ENCODE assay signal across 11 mouse cellular contexts in genomic region chr14:73501721-73502120, GRCm38 (mm10). TPM values are rescaled to one million over a fixed set of nuclear protein-coding genes. Genes with fewer than 3 reads are reported as not detected.
DNase-seq lines count a peak whose midpoint lies in the region; ATAC-seq and TF ChIP-seq lines count a peak whose summit lies in the region.
"Had no signal": no experiment of that assay in that cellular context is flagged by ENCODE, and none has a peak within 500 bp of the region (broad histone marks: within the 10 kb centered on the region; RNA-seq: fewer than 3 reads in every experiment).

No protein-coding gene starts in this region.

- no peaks in the 10 kb centered on the region for H3K27me3 ChIP-seq in heart, embryonic 14.5 days (ENCODE audit: control insufficient read depth, insufficient read depth, low read length)
- no peaks in the 10 kb centered on the region for H3K27me3 ChIP-seq in heart, embryonic 11.5 days (ENCODE audit: control insufficient read depth, insufficient read depth, low read length)
- H3K27me3 ChIP-seq in midbrain, embryonic 13.5 days = 0 out of 2 replicates have a peak, but pooled peaks cover 3% of the 10 kb centered on the region
- no peaks in the 10 kb centered on the region for H3K27me3 ChIP-seq in midbrain, embryonic 11.5 days (ENCODE audit: control insufficient read depth, insufficient read depth, low read length)
- H3K27me3 ChIP-seq in intestine, embryonic 16.5 days (replicated peaks; ENCODE audit: control insufficient read depth, insufficient read depth, low read length) = no peaks in the 10 kb centered on the region
- no peaks in the 10 kb centered on the region for H3K27me3 ChIP-seq in midbrain, postnatal 0 days (ENCODE audit: insufficient read depth, low read length)
- H3K27me3 ChIP-seq: neural tube, embryonic 12.5 days had no signal

- DNase-seq in midbrain, embryonic 11.5 days (ENCODE audit: low spot score, missing footprints) = no peak
- DNase-seq in midbrain, postnatal 0 days (ENCODE audit: low spot score) = peak; percentile 53
- DNase-seq: adrenal gland, postnatal 36 days; cerebellum, adult 11 months; right cerebral cortex, postnatal 14 days had no signal

- no peak overlapping the region for H3K4me2 ChIP-seq in heart, embryonic 14.5 days (ENCODE audit: low read length)
- no peak overlapping the region for H3K4me2 ChIP-seq in heart, embryonic 11.5 days
- H3K4me2 ChIP-seq in midbrain, embryonic 13.5 days (replicated peaks) = no peak overlapping the region
- H3K4me2 ChIP-seq in midbrain, embryonic 11.5 days = no peak overlapping the region
- no peak overlapping the region for H3K4me2 ChIP-seq in intestine, embryonic 16.5 days (ENCODE audit: low read depth, low read length)
- H3K4me2 ChIP-seq in midbrain, postnatal 0 days (ENCODE audit: low read depth, low read length, poor library complexity, severe bottlenecking) = no peak overlapping the region
- H3K4me2 ChIP-seq: neural tube, embryonic 12.5 days had no signal

- 58% methylated on average over 6 of the region's 6 CpGs for WGBS in heart, embryonic 14.5 days
- whole genome bisulfite sequencing in heart, embryonic 11.5 days (ENCODE audit: insufficient replicate concordance) = 58% methylated on average over 6 of the region's 6 CpGs
- WGBS in midbrain, embryonic 13.5 days = 76% methylated on average over 6 of the region's 6 CpGs
- WGBS in midbrain, embryonic 11.5 days = 73% methylated on average over 6 of the region's 6 CpGs
- 41% methylated on average over 6 of the region's 6 CpGs for WGBS in intestine, embryonic 16.5 days
- WGBS in midbrain, postnatal 0 days = 65% methylated on average over 6 of the region's 6 CpGs

- H3K4me1 ChIP-seq in heart, embryonic 14.5 days (ENCODE audit: control insufficient read depth in 2 of 2, insufficient read depth in 2 of 2, low read length in 2 of 2) = peaks cover 12% of the 10 kb centered on the region in 2 experiments
- 0 out of 2 replicates have a peak, but pooled peaks cover 6% of the 10 kb centered on the region for H3K4me1 ChIP-seq in heart, embryonic 11.5 days (ENCODE audit: control insufficient read depth, insufficient read depth, low read length)
- peaks cover 13% of the 10 kb centered on the region for H3K4me1 ChIP-seq in midbrain, embryonic 13.5 days (replicated peaks)
- no peaks in the 10 kb centered on the region for H3K4me1 ChIP-seq in midbrain, embryonic 11.5 days (ENCODE audit: control insufficient read depth, insufficient read depth, low read length)
- peaks cover 15% of the 10 kb centered on the region for H3K4me1 ChIP-seq in intestine, embryonic 16.5 days (ENCODE audit: control insufficient read depth, insufficient read depth, low read length)
- H3K4me1 ChIP-seq in midbrain, postnatal 0 days (ENCODE audit: insufficient read depth, low read length) = 0 out of 2 replicates have a peak, but pooled peaks cover 2% of the 10 kb centered on the region

- peak overlapping the region; percentile 30 to 57; a peak in 3 of 4 replicates for H3K27ac ChIP-seq in heart, embryonic 14.5 days (replicated peaks in 1 of 2; ENCODE audit: control insufficient read depth in 1 of 2, insufficient read depth in 1 of 2, low read depth in 2 of 2, low read length in 2 of 2)
- no peak overlapping the region for H3K27ac ChIP-seq in heart, embryonic 11.5 days (ENCODE audit: low read depth, low read length)
- peak overlapping the region; percentile 49; the same call in 1 of the 2 replicates for H3K27ac ChIP-seq in midbrain, embryonic 13.5 days
- H3K27ac ChIP-seq in midbrain, embryonic 11.5 days (ENCODE audit: low read depth, low read length) = no peak overlapping the region
- no peak overlapping the region for H3K27ac ChIP-seq in intestine, embryonic 16.5 days (ENCODE audit: low read length)
- peak overlapping the region; percentile 32; the same call in 1 of the 2 replicates for H3K27ac ChIP-seq in midbrain, postnatal 0 days (ENCODE audit: low read depth, low read length)
- H3K27ac ChIP-seq: neural tube, embryonic 12.5 days had no signal

- no peak for TF ChIP-seq CTCF in midbrain, postnatal 0 days (IDR thresholded peaks at IDR 0.05)

- no peak for ATAC-seq in heart, embryonic 14.5 days (ENCODE audit: insufficient number of reproducible peaks, insufficient read depth, low FRiP score, low read depth)
- no peak for ATAC-seq in heart, embryonic 11.5 days (replicated peaks; ENCODE audit: insufficient number of reproducible peaks, low FRiP score, low TSS enrichment)
- ATAC-seq in midbrain, embryonic 13.5 days = no peak
- no peak for ATAC-seq in midbrain, embryonic 11.5 days (ENCODE audit: low FRiP score)
- ATAC-seq in intestine, embryonic 16.5 days = peak; percentile 15; the same call in 1 of the 2 replicates
- no peak for ATAC-seq in midbrain, postnatal 0 days (ENCODE audit: low FRiP score)
- no peak for ATAC-seq in frontal cortex, adult (ENCODE audit: low TSS enrichment)

- no peaks in the 10 kb centered on the region for H3K36me3 ChIP-seq in heart, embryonic 14.5 days (ENCODE audit: control insufficient read depth, insufficient read depth, low read length)
- H3K36me3 ChIP-seq in heart, embryonic 11.5 days (ENCODE audit: control insufficient read depth, insufficient read depth, low read length) = no peaks in the 10 kb centered on the region
- H3K36me3 ChIP-seq in midbrain, embryonic 13.5 days = no peaks in the 10 kb centered on the region
- H3K36me3 ChIP-seq in midbrain, embryonic 11.5 days (ENCODE audit: control insufficient read depth, insufficient read depth, low read length) = no peaks in the 10 kb centered on the region
- H3K36me3 ChIP-seq in intestine, embryonic 16.5 days (ENCODE audit: control insufficient read depth, insufficient read depth, low read length) = no peaks in the 10 kb centered on the region
- H3K36me3 ChIP-seq in midbrain, postnatal 0 days (ENCODE audit: insufficient read depth, low read length) = no peaks in the 10 kb centered on the region
- H3K36me3 ChIP-seq: neural tube, embryonic 12.5 days had no signal

- no peak overlapping the region for H3K4me3 ChIP-seq in heart, embryonic 14.5 days (ENCODE audit: control insufficient read depth in 1 of 2, insufficient read depth in 1 of 2, low read depth in 1 of 2, low read length in 2 of 2)
- no peak overlapping the region for H3K4me3 ChIP-seq in heart, embryonic 11.5 days (ENCODE audit: low read depth, low read length)
- no peak overlapping the region for H3K4me3 ChIP-seq in midbrain, embryonic 13.5 days (replicated peaks)
- H3K4me3 ChIP-seq in midbrain, embryonic 11.5 days (ENCODE audit: low read depth, low read length) = no peak overlapping the region
- H3K4me3 ChIP-seq in intestine, embryonic 16.5 days (ENCODE audit: low read length) = no peak overlapping the region
- no peak overlapping the region for H3K4me3 ChIP-seq in midbrain, postnatal 0 days (ENCODE audit: low read depth, low read length)
- H3K4me3 ChIP-seq: neural tube, embryonic 12.5 days had no signal

- H3K9me3 ChIP-seq in heart, embryonic 14.5 days (ENCODE audit: control insufficient read depth, low read length) = no peaks in the 10 kb centered on the region
- H3K9me3 ChIP-seq in heart, embryonic 11.5 days (replicated peaks; ENCODE audit: control insufficient read depth, low read length) = no peaks in the 10 kb centered on the region
- H3K9me3 ChIP-seq in midbrain, embryonic 13.5 days = no peaks in the 10 kb centered on the region
- no peaks in the 10 kb centered on the region for H3K9me3 ChIP-seq in midbrain, embryonic 11.5 days (ENCODE audit: control insufficient read depth, low read length)
- H3K9me3 ChIP-seq in intestine, embryonic 16.5 days (ENCODE audit: control insufficient read depth, low read length) = no peaks in the 10 kb centered on the region
- H3K9me3 ChIP-seq in midbrain, postnatal 0 days (ENCODE audit: low read length) = no peaks in the 10 kb centered on the region
- H3K9me3 ChIP-seq: neural tube, embryonic 12.5 days had no signal

- no peak overlapping the region for H3K9ac ChIP-seq in heart, embryonic 14.5 days (ENCODE audit: low read length)
- no peak overlapping the region for H3K9ac ChIP-seq in heart, embryonic 11.5 days (ENCODE audit: low read depth, low read length)
- no peak overlapping the region for H3K9ac ChIP-seq in midbrain, embryonic 13.5 days (replicated peaks)
- no peak overlapping the region for H3K9ac ChIP-seq in midbrain, embryonic 11.5 days (ENCODE audit: low read length)
- no peak overlapping the region for H3K9ac ChIP-seq in intestine, embryonic 16.5 days (ENCODE audit: low read depth, low read length)
- H3K9ac ChIP-seq in midbrain, postnatal 0 days (replicated peaks; ENCODE audit: low read length, poor library complexity, severe bottlenecking) = no peak overlapping the region
- H3K9ac ChIP-seq: neural tube, embryonic 12.5 days had no signal

RNA-seq across cellular contexts. Expression of gene Med4, which starts 8.1 kb away (rescaled TPM):
- 46.6 and 47.5 TPM in 2 replicates for polyA plus RNA-seq in heart, embryonic 14.5 days (2014; fragmentation: Nextera tagmentation; extraction: Ambion mirVana)
- polyA plus RNA-seq in heart, embryonic 11.5 days (2014; fragmentation: Nextera tagmentation; extraction: Ambion mirVana) = 60.8 and 63.8 TPM in 2 replicates
- polyA plus RNA-seq in midbrain, embryonic 13.5 days (2015; fragmentation: Nextera tagmentation; extraction: Ambion mirVana) = 91.2 and 96.7 TPM in 2 replicates
- 100 and 105 TPM in 2 replicates for polyA plus RNA-seq in midbrain, embryonic 11.5 days (2014; fragmentation: Nextera tagmentation; extraction: Ambion mirVana)
- polyA plus RNA-seq in intestine, embryonic 16.5 days (2015; fragmentation: Nextera tagmentation; extraction: Ambion mirVana) = 54.0 and 64.5 TPM in 2 replicates
- 25.2 and 25.6 TPM in 2 replicates for total RNA-seq in midbrain, postnatal 0 days (2014; rRNA removed)
- 80.6 and 81.7 TPM in 2 replicates for polyA plus RNA-seq in midbrain, postnatal 0 days (2015; fragmentation: Nextera tagmentation; extraction: Ambion mirVana)

RNA-seq across cellular contexts. Expression of gene Sucla2, which starts 23.4 kb away (rescaled TPM):
- 240 and 242 TPM in 2 replicates for polyA plus RNA-seq in heart, embryonic 14.5 days (2014; fragmentation: Nextera tagmentation; extraction: Ambion mirVana)
- 180 and 205 TPM in 2 replicates for polyA plus RNA-seq in heart, embryonic 11.5 days (2014; fragmentation: Nextera tagmentation; extraction: Ambion mirVana)
- polyA plus RNA-seq in midbrain, embryonic 13.5 days (2015; fragmentation: Nextera tagmentation; extraction: Ambion mirVana) = 108 and 111 TPM in 2 replicates
- 116 and 129 TPM in 2 replicates for polyA plus RNA-seq in midbrain, embryonic 11.5 days (2014; fragmentation: Nextera tagmentation; extraction: Ambion mirVana)
- 140 and 141 TPM in 2 replicates for polyA plus RNA-seq in intestine, embryonic 16.5 days (2015; fragmentation: Nextera tagmentation; extraction: Ambion mirVana)
- 70.5 and 96.7 TPM in 2 replicates for total RNA-seq in midbrain, postnatal 0 days (2014; rRNA removed)
- 149 and 150 TPM in 2 replicates for polyA plus RNA-seq in midbrain, postnatal 0 days (2015; fragmentation: Nextera tagmentation; extraction: Ambion mirVana)

RNA-seq across cellular contexts. Expression of gene Nudt15, which starts 46.3 kb away (rescaled TPM):
- 4.6 and 5.7 TPM in 2 replicates for polyA plus RNA-seq in heart, embryonic 14.5 days (2014; fragmentation: Nextera tagmentation; extraction: Ambion mirVana)
- 4.2 and 5.6 TPM in 2 replicates for polyA plus RNA-seq in heart, embryonic 11.5 days (2014; fragmentation: Nextera tagmentation; extraction: Ambion mirVana)
- 9.1 and 11.0 TPM in 2 replicates for polyA plus RNA-seq in midbrain, embryonic 13.5 days (2015; fragmentation: Nextera tagmentation; extraction: Ambion mirVana)
- polyA plus RNA-seq in midbrain, embryonic 11.5 days (2014; fragmentation: Nextera tagmentation; extraction: Ambion mirVana) = 10.8 and 11.4 TPM in 2 replicates
- polyA plus RNA-seq in intestine, embryonic 16.5 days (2015; fragmentation: Nextera tagmentation; extraction: Ambion mirVana) = 5.7 and 5.8 TPM in 2 replicates
- total RNA-seq in midbrain, postnatal 0 days (2014; rRNA removed) = 6.7 and 8.9 TPM in 2 replicates
- 9.4 and 10.9 TPM in 2 replicates for polyA plus RNA-seq in midbrain, postnatal 0 days (2015; fragmentation: Nextera tagmentation; extraction: Ambion mirVana)

Comparison
In these comparisons a context has a peak if more than half of its experiments do, and no peak if none do; other contexts are left out.
1. H3K27ac ChIP-seq: peak in heart, embryonic 14.5 days (2 of 2), midbrain, embryonic 13.5 days (single experiment) and midbrain, postnatal 0 days (single experiment); none in heart, embryonic 11.5 days (single experiment), midbrain, embryonic 11.5 days (single experiment) and intestine, embryonic 16.5 days (single experiment).